Mouse (Mus musculus): ENCODE measurements at regions not wholly inside any gene's neighbourhood (a gene's known extent, or its start where the extent isn't known, plus 50 kb on each side); places are given as distances from the start of the nearest gene placed in this dataset.
A peak's percentile ranks its signal among the peaks of the same experiment; 100 is the strongest.

- H3K27me3 ChIP-seq (ENCODE audit: insufficient read depth, low read length), result no peaks in the 10 kb centered on the region
- ATAC-seq (ENCODE audit: insufficient read depth) (no peak), DNase-seq (peak; percentile 28)
- H3K4me1 ChIP-seq (ENCODE audit: insufficient read depth), result no peaks in the 10 kb centered on the region
- no peak overlapping the region for H3K9ac ChIP-seq
- H3K9me3 ChIP-seq (ENCODE audit: low read depth, low read length), result no peaks in the 10 kb centered on the region
- 22% methylated on average over 10 of the region's 10 CpGs for WGBS
- no peaks in the 10 kb centered on the region for H3K36me3 ChIP-seq (ENCODE audit: insufficient read depth)
- TF ChIP-seq CTCF (IDR thresholded peaks at IDR 0.05; ENCODE audit: low read depth), result no peak
- no peak overlapping the region for H3K27ac ChIP-seq (ENCODE audit: low read depth)
- H3K4me2 ChIP-seq, result no peak overlapping the region
- H3K4me3 ChIP-seq (ENCODE audit: low read depth, low read length), result no peak overlapping the region
Measured at GRCm38 (mm10) chr6:99984856-99985224, 258.6 kb upstream of the Prok2 start.

GRCm38 (mm10) chr6:99984057-99984855 is 258.1 kb upstream of the Prok2 start:
- no peaks in the 10 kb centered on the region for H3K9me3 ChIP-seq (ENCODE audit: low read depth, low read length)
- TF ChIP-seq CTCF (IDR thresholded peaks at IDR 0.05; ENCODE audit: low read depth), result no peak
- DNase-seq (peak; percentile 50), ATAC-seq (ENCODE audit: insufficient read depth) (peak; percentile 32; the same call in 1 of the 2 replicates)
- H3K4me1 ChIP-seq (ENCODE audit: insufficient read depth), result no peaks in the 10 kb centered on the region
- no peaks in the 10 kb centered on the region for H3K36me3 ChIP-seq (ENCODE audit: insufficient read depth)
- no peak overlapping the region for H3K27ac ChIP-seq (ENCODE audit: low read depth)
- H3K4me2 ChIP-seq, result no peak overlapping the region
- H3K9ac ChIP-seq, result no peak overlapping the region
- WGBS, result 8% methylated on average over 7 of the region's 7 CpGs
- no peaks in the 10 kb centered on the region for H3K27me3 ChIP-seq (ENCODE audit: insufficient read depth, low read length)
- H3K4me3 ChIP-seq (ENCODE audit: low read depth, low read length), result no peak overlapping the region

- H3K4me2 ChIP-seq, result no peak overlapping the region
- no peaks in the 10 kb centered on the region for H3K36me3 ChIP-seq (ENCODE audit: insufficient read depth)
- 54% methylated on average over 5 of the region's 5 CpGs for WGBS
- H3K9me3 ChIP-seq (ENCODE audit: low read depth, low read length), result no peaks in the 10 kb centered on the region
- no peak for ATAC-seq (ENCODE audit: insufficient read depth)
- no peak overlapping the region for H3K27ac ChIP-seq (ENCODE audit: low read depth)
- no peak for DNase-seq
- no peaks in the 10 kb centered on the region for H3K4me1 ChIP-seq (ENCODE audit: insufficient read depth)
- no peak overlapping the region for H3K9ac ChIP-seq
- no peak for TF ChIP-seq CTCF (IDR thresholded peaks at IDR 0.05; ENCODE audit: low read depth)
- H3K27me3 ChIP-seq (ENCODE audit: insufficient read depth, low read length), result no peaks in the 10 kb centered on the region
- H3K4me3 ChIP-seq (ENCODE audit: low read depth, low read length), result no peak overlapping the region
Measured at GRCm38 (mm10) chr6:99979614-99980013, 253.4 kb upstream of the Prok2 start.

GRCm38 (mm10) chr6:99978164-99978746 is 252.1 kb upstream of the Prok2 start:
- DNase-seq (no peak), ATAC-seq (ENCODE audit: insufficient read depth) (no peak)
- no peak for TF ChIP-seq CTCF (IDR thresholded peaks at IDR 0.05; ENCODE audit: low read depth)
- Histone ChIP-seq H3K4me3 (ENCODE audit: low read depth, low read length) (no peak overlapping the region), H3K9me3 (ENCODE audit: low read depth, low read length) (no peaks in the 10 kb centered on the region), H3K36me3 (ENCODE audit: insufficient read depth) (no peaks in the 10 kb centered on the region), H3K4me1 (ENCODE audit: insufficient read depth) (no peaks in the 10 kb centered on the region), H3K27me3 (ENCODE audit: insufficient read depth, low read length) (no peaks in the 10 kb centered on the region), H3K4me2 (no peak overlapping the region), H3K27ac (ENCODE audit: low read depth) (no peak overlapping the region), H3K9ac (no peak overlapping the region)
- 56% methylated on average over 6 of the region's 6 CpGs for WGBS

- no peaks in the 10 kb centered on the region for H3K36me3 ChIP-seq (ENCODE audit: insufficient read depth)
- H3K4me3 ChIP-seq (ENCODE audit: low read depth, low read length), result no peak overlapping the region
- WGBS, result 61% methylated on average over 5 of the region's 5 CpGs
- ATAC-seq (ENCODE audit: insufficient read depth) (no peak), DNase-seq (no peak)
- no peaks in the 10 kb centered on the region for H3K27me3 ChIP-seq (ENCODE audit: insufficient read depth, low read length)
- no peak overlapping the region for H3K4me2 ChIP-seq
- no peaks in the 10 kb centered on the region for H3K9me3 ChIP-seq (ENCODE audit: low read depth, low read length)
- H3K4me1 ChIP-seq (ENCODE audit: insufficient read depth), result no peaks in the 10 kb centered on the region
- TF ChIP-seq CTCF (IDR thresholded peaks at IDR 0.05; ENCODE audit: low read depth), result no peak
- no peak overlapping the region for H3K9ac ChIP-seq
- no peak overlapping the region for H3K27ac ChIP-seq (ENCODE audit: low read depth)
Measured at GRCm38 (mm10) chr6:99976144-99976543, 250.0 kb upstream of the Prok2 start.

GRCm38 (mm10) chr6:99975486-99975885 is 249.3 kb upstream of the Prok2 start:
- H3K4me3 ChIP-seq (ENCODE audit: low read depth, low read length), result no peak overlapping the region
- no peaks in the 10 kb centered on the region for H3K4me1 ChIP-seq (ENCODE audit: insufficient read depth)
- 91% methylated on average over 7 of the region's 7 CpGs for WGBS
- DNase-seq, result no peak
- no peaks in the 10 kb centered on the region for H3K36me3 ChIP-seq (ENCODE audit: insufficient read depth)
- no peak for TF ChIP-seq CTCF (IDR thresholded peaks at IDR 0.05; ENCODE audit: low read depth)
- no peaks in the 10 kb centered on the region for H3K27me3 ChIP-seq (ENCODE audit: insufficient read depth, low read length)
- no peak overlapping the region for H3K9ac ChIP-seq
- no peak overlapping the region for H3K27ac ChIP-seq (ENCODE audit: low read depth)
- no peak for ATAC-seq (ENCODE audit: insufficient read depth)
- no peak overlapping the region for H3K4me2 ChIP-seq
- no peaks in the 10 kb centered on the region for H3K9me3 ChIP-seq (ENCODE audit: low read depth, low read length)

- 63% methylated on average over 4 of the region's 4 CpGs for WGBS
- Histone ChIP-seq H3K4me1 (ENCODE audit: insufficient read depth) (no peaks in the 10 kb centered on the region), H3K27me3 (ENCODE audit: insufficient read depth, low read length) (no peaks in the 10 kb centered on the region), H3K27ac (ENCODE audit: low read depth) (no peak overlapping the region), H3K9me3 (ENCODE audit: low read depth, low read length) (no peaks in the 10 kb centered on the region), H3K4me2 (no peak overlapping the region), H3K9ac (no peak overlapping the region), H3K36me3 (ENCODE audit: insufficient read depth) (no peaks in the 10 kb centered on the region), H3K4me3 (ENCODE audit: low read depth, low read length) (no peak overlapping the region)
- no peak for ATAC-seq (ENCODE audit: insufficient read depth)
- no peak for TF ChIP-seq CTCF (IDR thresholded peaks at IDR 0.05; ENCODE audit: low read depth)
- DNase-seq, result no peak
Measured at GRCm38 (mm10) chr6:99974464-99974863, 248.3 kb upstream of the Prok2 start.
